Mouse (Mus musculus): ENCODE data around the gene Chst2. TPM values are rescaled to one million over a fixed set of nuclear protein-coding genes. Genes with fewer than 3 reads are reported as not detected.

Gene Chst2
- polyA plus RNA-seq, 1 experiment from 2014 or later, result 9.0 TPM

- Histone ChIP-seq H3K4me1 (replicated peaks) (peaks cover 28% of the 10 kb centered on the region), H3K4me2 (peak overlapping the region; percentile 94), H3K36me3 (peaks cover 9% of the 10 kb centered on the region; the same call in 1 of the 2 replicates), H3K27ac (peak overlapping the region; percentile 90), H3K9me3 (no peaks in the 10 kb centered on the region), H3K9ac (replicated peaks) (peak overlapping the region; percentile 89), H3K27me3 (peaks cover 8% of the 10 kb centered on the region; the same call in 1 of the 2 replicates), H3K4me3 (replicated peaks) (peak overlapping the region; percentile 78)
- WGBS, result 1% methylated on average over 24 of the region's 24 CpGs
- ATAC-seq (ENCODE audit: insufficient number of reproducible peaks, insufficient read depth, low FRiP score, low TSS enrichment, low read depth), result 0 out of 2 replicates have a peak, but pooled peaks have one; percentile 28
Observed at GRCm38 (mm10) chr9:95407586-95408220, 1.2 kb upstream of the Chst2 start.

- 1% methylated on average over 62 of the region's 72 CpGs for WGBS
- Histone ChIP-seq H3K9ac (replicated peaks) (peak overlapping the region; percentile 89), H3K4me3 (replicated peaks) (peak overlapping the region; percentile 78), H3K9me3 (no peaks in the 10 kb centered on the region), H3K4me1 (replicated peaks) (peaks cover 30% of the 10 kb centered on the region), H3K27ac (peak overlapping the region; percentile 90), H3K36me3 (peaks cover 9% of the 10 kb centered on the region; the same call in 1 of the 2 replicates), H3K4me2 (peak overlapping the region; percentile 94), H3K27me3 (peaks cover 8% of the 10 kb centered on the region; the same call in 1 of the 2 replicates)
- peak; percentile 3; the same call in 1 of the 2 replicates for ATAC-seq (ENCODE audit: insufficient number of reproducible peaks, insufficient read depth, low FRiP score, low TSS enrichment, low read depth)
Observed at GRCm38 (mm10) chr9:95405946-95406570, 464 bp downstream of the Chst2 start.

GRCm38 (mm10) chr9:95405511-95405945, 994 bp downstream of the Chst2 start:
- Histone ChIP-seq H3K27me3 (peaks cover 8% of the 10 kb centered on the region; the same call in 1 of the 2 replicates), H3K9me3 (no peaks in the 10 kb centered on the region), H3K4me3 (replicated peaks) (peak overlapping the region; percentile 78), H3K9ac (replicated peaks) (peak overlapping the region; percentile 89), H3K4me2 (peak overlapping the region; percentile 94), H3K4me1 (replicated peaks) (peaks cover 30% of the 10 kb centered on the region), H3K36me3 (peaks cover 9% of the 10 kb centered on the region; the same call in 1 of the 2 replicates), H3K27ac (peak overlapping the region; percentile 90; the same call in 1 of the 2 replicates)
- ATAC-seq (ENCODE audit: insufficient number of reproducible peaks, insufficient read depth, low FRiP score, low TSS enrichment, low read depth), result peak; percentile 32; the same call in 1 of the 2 replicates
- 2% methylated on average over 30 of the region's 30 CpGs for WGBS

GRCm38 (mm10) chr9:95404811-95405465, 1.6 kb downstream of the Chst2 start:
- Histone ChIP-seq H3K4me2 (peak overlapping the region; percentile 94), H3K9me3 (no peaks in the 10 kb centered on the region), H3K27me3 (peaks cover 8% of the 10 kb centered on the region; the same call in 1 of the 2 replicates), H3K9ac (replicated peaks) (no peak overlapping the region), H3K36me3 (peaks cover 9% of the 10 kb centered on the region; the same call in 1 of the 2 replicates), H3K4me3 (replicated peaks) (peak overlapping the region; percentile 78), H3K4me1 (replicated peaks) (peaks cover 30% of the 10 kb centered on the region), H3K27ac (no peak overlapping the region)
- no peak for ATAC-seq (ENCODE audit: insufficient number of reproducible peaks, insufficient read depth, low FRiP score, low TSS enrichment, low read depth)
- 77% methylated on average over 38 of the region's 38 CpGs for WGBS

GRCm38 (mm10) chr9:95401686-95402085, 4.8 kb downstream of the Chst2 start:
- H3K36me3 ChIP-seq, result peaks cover 9% of the 10 kb centered on the region; the same call in 1 of the 2 replicates
- no peak overlapping the region for H3K4me2 ChIP-seq
- no peak for ATAC-seq (ENCODE audit: insufficient number of reproducible peaks, insufficient read depth, low FRiP score, low TSS enrichment, low read depth)
- H3K4me1 ChIP-seq (replicated peaks), result peaks cover 26% of the 10 kb centered on the region
- no peak overlapping the region for H3K4me3 ChIP-seq (replicated peaks)
- 47% methylated on average over 5 of the region's 5 CpGs for WGBS
- H3K9ac ChIP-seq (replicated peaks), result no peak overlapping the region
- H3K9me3 ChIP-seq, result no peaks in the 10 kb centered on the region
- H3K27ac ChIP-seq, result no peak overlapping the region
- peaks cover 8% of the 10 kb centered on the region; the same call in 1 of the 2 replicates for H3K27me3 ChIP-seq

- H3K4me2 ChIP-seq, result no peak overlapping the region
- no peak overlapping the region for H3K27ac ChIP-seq
- 72% methylated on average over 1 of the region's 1 CpGs for WGBS
- no peak overlapping the region for H3K4me3 ChIP-seq (replicated peaks)
- no peaks in the 10 kb centered on the region for H3K9me3 ChIP-seq
- ATAC-seq (ENCODE audit: insufficient number of reproducible peaks, insufficient read depth, low FRiP score, low TSS enrichment, low read depth), result no peak
- H3K4me1 ChIP-seq (replicated peaks), result no peaks in the 10 kb centered on the region
- no peaks in the 10 kb centered on the region for H3K36me3 ChIP-seq
- H3K27me3 ChIP-seq, result no peaks in the 10 kb centered on the region
- no peak overlapping the region for H3K9ac ChIP-seq (replicated peaks)
Observed at GRCm38 (mm10) chr9:95392011-95392410, 14.5 kb downstream of the Chst2 start.

GRCm38 (mm10) chr9:95389956-95390355, 16.6 kb downstream of the Chst2 start:
- 93% methylated on average over 3 of the region's 3 CpGs for WGBS
- Histone ChIP-seq H3K4me2 (no peak overlapping the region), H3K9me3 (no peaks in the 10 kb centered on the region), H3K27me3 (no peaks in the 10 kb centered on the region), H3K27ac (no peak overlapping the region), H3K9ac (replicated peaks) (no peak overlapping the region), H3K4me3 (replicated peaks) (no peak overlapping the region), H3K36me3 (no peaks in the 10 kb centered on the region), H3K4me1 (replicated peaks) (no peaks in the 10 kb centered on the region)
- no peak for ATAC-seq (ENCODE audit: insufficient number of reproducible peaks, insufficient read depth, low FRiP score, low TSS enrichment, low read depth)

GRCm38 (mm10) chr9:95387881-95388380, 18.6 kb downstream of the Chst2 start:
- no peaks in the 10 kb centered on the region for H3K36me3 ChIP-seq

GRCm38 (mm10) chr9:95375966-95376365, 30.6 kb downstream of the Chst2 start:
- no peak for ATAC-seq (ENCODE audit: insufficient number of reproducible peaks, insufficient read depth, low FRiP score, low TSS enrichment, low read depth)

More at GRCm38 (mm10) chr9:95387881-95388380, 18.6 kb downstream of the Chst2 start:
- no peaks in the 10 kb centered on the region for H3K4me1 ChIP-seq (replicated peaks)
- WGBS, result 83% methylated on average over 8 of the region's 8 CpGs
- H3K9me3 ChIP-seq, result no peaks in the 10 kb centered on the region
- H3K4me2 ChIP-seq, result no peak overlapping the region
- H3K27me3 ChIP-seq, result no peaks in the 10 kb centered on the region
- H3K4me3 ChIP-seq (replicated peaks), result no peak overlapping the region
- H3K27ac ChIP-seq, result no peak overlapping the region
- H3K9ac ChIP-seq (replicated peaks), result no peak overlapping the region
- no peak for ATAC-seq (ENCODE audit: insufficient number of reproducible peaks, insufficient read depth, low FRiP score, low TSS enrichment, low read depth)

GRCm38 (mm10) chr9:95375336-95375735, 31.2 kb downstream of the Chst2 start:
- no peak overlapping the region for H3K9ac ChIP-seq (replicated peaks)
- H3K4me2 ChIP-seq, result no peak overlapping the region
- ATAC-seq (ENCODE audit: insufficient number of reproducible peaks, insufficient read depth, low FRiP score, low TSS enrichment, low read depth), result no peak
- no peak overlapping the region for H3K27ac ChIP-seq
- H3K4me1 ChIP-seq (replicated peaks), result no peaks in the 10 kb centered on the region
- H3K36me3 ChIP-seq, result no peaks in the 10 kb centered on the region
- 82% methylated on average over 8 of the region's 8 CpGs for WGBS
- H3K9me3 ChIP-seq, result no peaks in the 10 kb centered on the region
- H3K4me3 ChIP-seq (replicated peaks), result no peak overlapping the region
- H3K27me3 ChIP-seq, result no peaks in the 10 kb centered on the region

More at GRCm38 (mm10) chr9:95375966-95376365, 30.6 kb downstream of the Chst2 start:
- no peaks in the 10 kb centered on the region for H3K27me3 ChIP-seq
- 0 out of 2 replicates have a peak, but pooled peaks cover 2% of the 10 kb centered on the region for H3K4me1 ChIP-seq (replicated peaks)
- no peaks in the 10 kb centered on the region for H3K9me3 ChIP-seq
- WGBS, result 70% methylated on average over 1 of the region's 1 CpGs
- no peak overlapping the region for H3K4me3 ChIP-seq (replicated peaks)
- H3K36me3 ChIP-seq, result no peaks in the 10 kb centered on the region
- H3K4me2 ChIP-seq, result no peak overlapping the region
- H3K27ac ChIP-seq, result no peak overlapping the region
- no peak overlapping the region for H3K9ac ChIP-seq (replicated peaks)

GRCm38 (mm10) chr9:95373741-95374140, 32.8 kb downstream of the Chst2 start:
- WGBS, result 94% methylated on average over 1 of the region's 1 CpGs
- no peaks in the 10 kb centered on the region for H3K36me3 ChIP-seq
- no peak for ATAC-seq (ENCODE audit: insufficient number of reproducible peaks, insufficient read depth, low FRiP score, low TSS enrichment, low read depth)
- no peaks in the 10 kb centered on the region for H3K27me3 ChIP-seq
- no peaks in the 10 kb centered on the region for H3K4me1 ChIP-seq (replicated peaks)
- H3K4me3 ChIP-seq (replicated peaks), result no peak overlapping the region
- no peak overlapping the region for H3K9ac ChIP-seq (replicated peaks)
- H3K9me3 ChIP-seq, result peaks cover 7% of the 10 kb centered on the region; the same call in 1 of the 2 replicates
- H3K4me2 ChIP-seq, result no peak overlapping the region
- H3K27ac ChIP-seq, result no peak overlapping the region

Data from limb, embryonic 12.5 days (tissue).